Mouse (Mus musculus): Measurements from ENCODE around the gene Yif1b. TPM values are rescaled to one million over a fixed set of nuclear protein-coding genes. Genes with fewer than 3 reads are reported as not detected.

Yif1b gene
- polyA plus RNA-seq (2012; rRNA removed): 31.7 and 57.8 TPM in 2 replicates

DNA sequence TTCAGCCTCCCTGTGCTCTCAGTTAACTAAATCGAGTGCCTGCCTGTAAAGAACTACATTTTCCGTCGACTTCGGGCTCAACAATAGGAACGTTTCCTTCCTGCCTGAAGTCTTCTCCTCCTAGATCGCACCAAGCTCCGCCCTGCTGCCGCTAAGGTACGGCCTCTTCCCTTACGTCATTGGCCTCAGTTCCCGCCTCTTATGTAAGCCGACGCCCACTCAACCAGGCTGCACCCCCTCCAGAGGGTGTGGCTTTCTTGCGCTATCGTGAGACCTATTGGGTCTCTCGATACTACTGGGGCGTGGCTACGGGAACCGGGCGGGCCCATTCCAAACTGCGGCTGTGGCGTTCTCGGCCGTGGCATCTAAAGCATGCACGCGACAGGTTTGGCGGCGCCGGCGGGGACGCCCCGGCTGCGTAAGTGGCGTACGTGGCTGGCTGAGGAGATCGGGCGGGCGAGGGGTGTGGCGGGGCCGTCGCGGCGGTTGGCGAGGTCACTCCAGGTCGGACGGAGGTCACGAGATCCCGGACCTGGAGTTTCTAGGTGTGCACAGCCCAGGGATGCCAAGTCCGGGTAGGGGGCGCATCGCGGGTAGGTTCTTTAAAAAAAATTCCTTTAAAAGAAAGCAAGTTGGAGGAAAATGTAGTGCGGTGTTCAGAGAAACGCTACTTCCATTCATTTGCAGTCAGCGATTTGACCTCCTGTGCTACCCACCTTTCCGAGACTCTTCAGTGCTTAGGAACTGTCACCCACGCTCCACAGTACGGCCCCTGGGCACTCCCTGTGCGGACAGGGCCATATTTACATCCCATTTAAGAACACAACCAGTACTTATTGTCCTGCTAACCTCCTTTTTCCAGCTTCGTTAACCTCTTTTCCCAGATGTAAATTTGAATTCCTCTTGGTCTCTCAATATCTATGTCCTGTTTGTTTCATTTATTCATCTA, at the start of gene Yif1b:
Gene Yif1b (plus strand): TSS at position 311 of the 949 bp plus-strand sequence.

DNA sequence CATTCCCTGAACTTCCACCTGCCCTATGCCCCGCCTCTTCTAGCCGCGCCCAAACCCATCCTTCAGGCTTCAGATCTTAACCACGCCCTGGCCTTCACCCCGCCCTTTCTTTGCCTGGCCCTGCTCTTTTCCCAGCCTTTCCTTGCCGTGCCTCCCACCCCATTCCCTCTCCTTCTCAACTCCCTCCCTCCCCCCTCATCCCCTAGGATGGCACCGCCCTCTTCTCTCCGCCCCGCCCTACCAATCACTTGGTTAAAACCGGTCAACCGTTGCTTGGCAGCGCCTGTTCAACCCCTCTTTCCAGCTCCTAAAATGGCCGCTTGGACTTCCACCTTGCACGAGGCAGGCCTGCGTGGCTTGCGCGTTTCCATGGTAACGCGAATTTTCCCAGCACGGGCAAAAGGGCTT, 24.4 kb upstream of the Yif1b start, which contains the start of gene Catsperg1:
Gene Catsperg1 (minus strand): TSS at position 361 of the 408 bp plus-strand sequence.

DNA sequence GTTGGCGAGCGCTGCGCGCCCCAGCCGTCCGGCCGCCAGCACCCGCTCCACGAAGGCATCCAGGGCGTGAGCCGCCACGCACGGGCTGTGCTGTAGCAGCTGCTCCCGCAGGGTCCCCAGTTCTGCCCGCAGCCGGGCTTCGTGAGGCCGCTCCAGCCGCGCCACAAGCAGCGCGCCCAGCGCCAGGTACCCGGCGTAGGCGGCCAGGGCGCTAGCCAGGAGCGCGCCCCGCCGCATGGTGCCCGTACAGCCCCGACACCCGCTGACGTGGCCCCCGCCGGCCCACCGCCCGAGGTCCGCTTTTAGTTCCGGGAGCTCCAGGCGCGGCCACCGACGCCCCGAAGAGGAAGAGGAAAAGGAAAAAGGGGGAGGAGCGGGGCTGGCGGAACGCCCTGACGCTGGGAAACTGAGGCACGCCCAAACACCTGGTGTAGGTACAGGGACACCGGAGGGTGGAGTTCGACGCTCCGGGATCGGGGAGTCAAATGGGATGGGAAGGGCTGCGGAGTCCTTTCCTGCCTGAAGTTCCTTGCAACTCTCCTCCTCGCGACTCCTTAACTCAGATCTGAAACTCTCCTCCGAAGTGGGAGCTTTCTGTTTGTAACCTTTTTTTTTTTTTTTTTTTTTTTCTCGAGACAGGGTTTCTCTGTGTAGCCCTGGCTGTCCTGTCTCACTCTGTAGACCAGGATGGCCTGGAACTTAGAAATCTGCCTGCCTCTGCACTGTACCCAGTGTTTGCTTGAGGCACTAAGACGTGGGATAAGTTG, 5.7 kb upstream of the Yif1b start, which contains the start of gene Kcnk6:
Gene Kcnk6 (minus strand): TSS at position 269 of the 767 bp plus-strand sequence.

DNA sequence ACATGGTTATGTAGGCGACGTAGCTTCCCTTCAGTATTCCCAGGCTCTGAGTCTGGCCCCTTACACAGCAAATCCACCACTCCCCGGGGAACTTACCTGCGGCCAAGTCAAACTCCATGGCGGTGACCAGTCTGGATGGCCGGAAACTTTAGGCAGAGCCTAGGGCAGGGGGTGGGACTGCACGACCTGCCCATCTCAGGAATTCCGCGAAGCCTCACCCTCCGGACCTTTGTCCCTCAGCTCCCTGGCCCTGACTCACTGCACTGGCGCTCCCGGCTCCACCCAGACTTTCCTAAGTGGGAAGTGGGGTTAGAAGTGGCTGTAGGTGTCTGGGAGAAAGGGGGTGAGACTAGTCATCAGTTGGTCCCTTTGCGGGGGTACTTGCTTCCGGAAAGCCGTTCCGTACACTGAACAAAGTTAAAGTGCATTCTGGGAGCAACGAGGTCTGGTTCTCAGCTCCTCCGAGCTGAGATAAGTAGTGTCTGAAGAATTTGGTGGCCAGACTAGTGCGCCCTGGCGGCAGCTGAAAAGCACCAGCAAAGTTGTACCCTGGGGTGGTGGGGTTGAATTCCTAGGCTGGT, 10.2 kb downstream of the Yif1b start, which contains the start of gene 2200002D01Rik:
Gene 2200002D01Rik (minus strand): TSS at position 206 of the 581 bp plus-strand sequence.

DNA sequence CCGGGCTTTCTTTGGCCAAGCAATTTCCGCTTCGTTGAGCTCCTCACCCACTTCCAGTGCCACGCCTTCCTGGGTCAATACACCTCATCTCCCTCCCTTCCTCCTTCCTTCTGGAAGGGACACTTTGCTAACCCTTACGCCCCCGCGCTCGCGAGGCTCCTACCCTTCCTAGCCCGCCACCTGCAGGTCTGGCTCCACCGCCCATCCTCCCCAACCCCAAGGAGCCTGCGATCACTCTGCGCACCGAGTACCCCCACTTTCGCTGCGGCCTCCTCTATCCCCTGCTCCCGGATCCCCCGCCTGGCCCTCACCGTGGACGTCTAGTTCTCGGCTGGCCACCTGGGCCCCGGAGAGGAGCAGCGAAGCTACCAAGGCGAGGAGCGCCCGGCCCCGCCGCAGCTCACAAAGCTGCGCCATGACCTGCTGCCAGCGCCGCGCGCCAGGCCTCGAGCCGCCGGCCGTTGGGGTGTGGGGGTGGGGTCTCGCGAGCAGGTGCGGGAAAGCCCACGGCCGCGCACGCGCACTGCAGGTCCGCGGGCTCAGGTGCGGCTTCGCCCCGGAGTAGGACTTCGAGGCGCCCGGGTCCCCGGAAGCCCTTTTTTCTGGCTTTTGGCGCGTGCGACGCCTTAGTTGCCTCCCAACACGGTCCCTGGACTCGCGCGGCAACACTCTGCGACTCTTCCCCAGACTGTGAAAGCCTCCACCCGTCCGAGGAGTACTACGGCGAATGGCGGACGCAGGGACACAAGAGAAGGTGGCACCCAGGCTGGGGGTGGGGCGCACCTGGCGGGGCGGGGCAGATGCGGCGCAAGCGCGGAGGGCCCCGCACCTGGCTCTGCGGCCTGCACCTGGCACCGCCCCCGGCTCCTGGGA, 43.3 kb downstream of the Yif1b start, which contains the start of gene Spint2:
Gene Spint2 (minus strand): TSS at position 712 of the 873 bp plus-strand sequence.

DNA sequence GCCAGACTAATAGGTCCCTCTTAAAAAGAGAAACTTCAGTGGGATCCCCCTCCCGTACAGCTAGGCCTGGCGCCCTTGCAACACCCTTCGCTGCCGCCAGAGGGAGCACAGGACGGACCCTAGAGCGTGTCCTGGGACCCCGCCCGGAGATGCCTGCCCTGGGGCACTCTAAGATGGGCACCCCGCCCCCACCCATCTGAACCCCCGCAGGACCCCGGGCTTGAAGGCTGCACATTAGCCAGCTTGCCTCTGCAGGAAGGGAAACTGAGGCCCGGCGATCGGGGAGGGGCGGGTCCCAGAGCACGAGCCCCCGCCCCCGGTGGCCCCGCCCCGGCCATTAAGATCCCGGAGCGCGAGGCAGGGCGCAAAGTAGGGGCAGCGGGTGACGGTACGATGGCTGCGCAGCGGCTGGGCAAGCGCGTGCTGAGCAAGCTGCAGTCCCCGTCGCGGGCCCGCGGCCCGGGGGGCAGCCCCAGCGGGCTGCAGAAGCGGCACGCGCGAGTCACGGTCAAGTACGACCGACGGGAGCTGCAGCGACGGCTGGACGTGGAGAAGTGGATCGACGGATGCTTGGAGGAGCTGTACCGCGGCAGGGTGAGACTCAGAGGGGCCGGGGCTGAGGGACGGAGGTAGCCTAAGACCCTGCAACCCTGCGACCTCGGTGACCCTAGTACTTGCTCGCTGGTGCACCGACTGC, 51.0 kb downstream of the Yif1b start, which contains the start of gene Ppp1r14a:
Gene Ppp1r14a (plus strand): TSS at position 367 of the 697 bp plus-strand sequence.

Other genes with a start within 250 kb of the Yif1b start
- 2.2 and 7.1 TPM in 2 replicates for gene Ryr1, start 113.2 kb upstream of the Yif1b start, polyA plus RNA-seq (2012; rRNA removed)
- gene Rasgrp4, start 103.5 kb upstream of the Yif1b start, polyA plus RNA-seq (2012; rRNA removed): 2.3 and 3.5 TPM in 2 replicates
- gene Fam98c, start 82.1 kb upstream of the Yif1b start, polyA plus RNA-seq (2012; rRNA removed): 14.3 and 23.2 TPM in 2 replicates
- gene Ggn, start 68.1 kb upstream of the Yif1b start, polyA plus RNA-seq (2012; rRNA removed): 0.76 and 0.84 TPM in 2 replicates
- gene Spred3, start 67.9 kb upstream of the Yif1b start, polyA plus RNA-seq (2012; rRNA removed): 16.9 and 19.6 TPM in 2 replicates
- gene Psmd8, start 57.6 kb upstream of the Yif1b start, polyA plus RNA-seq (2012; rRNA removed): 232 and 263 TPM in 2 replicates
- gene Catsperg1, start 24.3 kb upstream of the Yif1b start, polyA plus RNA-seq (2012; rRNA removed): 1.3 and 2.1 TPM in 2 replicates
- gene Kcnk6, start 5.8 kb upstream of the Yif1b start, polyA plus RNA-seq (2012; rRNA removed): 1.0 and 2.1 TPM in 2 replicates
- gene 2200002D01Rik, start 10.1 kb downstream of the Yif1b start, polyA plus RNA-seq (2012; rRNA removed): 1.4 and 4.8 TPM in 2 replicates
- 25.7 and 29.7 TPM in 2 replicates for gene Spint2, start 43.6 kb downstream of the Yif1b start, polyA plus RNA-seq (2012; rRNA removed)
- gene Ppp1r14a, start 51.0 kb downstream of the Yif1b start, polyA plus RNA-seq (2012; rRNA removed): 21.8 and 41.9 TPM in 2 replicates
- gene Dpf1, start 65.6 kb downstream of the Yif1b start, polyA plus RNA-seq (2012; rRNA removed): 40.1 and 89.5 TPM in 2 replicates

All from central nervous system, embryonic 11.5 days (tissue).